Mouse (Mus musculus): Measurements from ENCODE around the gene Mb21d2. TPM values are rescaled to one million over a fixed set of nuclear protein-coding genes. Genes with fewer than 3 reads are reported as not detected.

Mb21d2 gene
- polyA plus RNA-seq, 1 experiment from 2014 or later: 10.9 TPM

GRCm38 (mm10) chr16:28839575-28839974, 89.9 kb downstream of the Mb21d2 start:
- Histone ChIP-seq H3K9me3 (replicated peaks; ENCODE audit: control insufficient read depth, low read length) (no peaks in the 10 kb centered on the region), H3K4me2 (ENCODE audit: low read length) (no peak overlapping the region), H3K4me3 (ENCODE audit: low read depth, low read length) (no peak overlapping the region), H3K36me3 (ENCODE audit: control insufficient read depth, insufficient read depth, low read length) (no peaks in the 10 kb centered on the region), H3K27ac (ENCODE audit: low read depth, low read length) (no peak overlapping the region), H3K9ac (ENCODE audit: low read length) (no peak overlapping the region), H3K27me3 (replicated peaks; ENCODE audit: control insufficient read depth, insufficient read depth, low read length) (peaks cover 5% of the 10 kb centered on the region; the same call in 1 of the 2 replicates), H3K4me1 (ENCODE audit: control insufficient read depth, insufficient read depth, low read length) (no peaks in the 10 kb centered on the region; the same call in 1 of the 2 replicates)
- no peak for ATAC-seq
- 86% methylated on average over 9 of the region's 9 CpGs for WGBS
- no peak for DNase-seq (ENCODE audit: low spot score)

DNA sequence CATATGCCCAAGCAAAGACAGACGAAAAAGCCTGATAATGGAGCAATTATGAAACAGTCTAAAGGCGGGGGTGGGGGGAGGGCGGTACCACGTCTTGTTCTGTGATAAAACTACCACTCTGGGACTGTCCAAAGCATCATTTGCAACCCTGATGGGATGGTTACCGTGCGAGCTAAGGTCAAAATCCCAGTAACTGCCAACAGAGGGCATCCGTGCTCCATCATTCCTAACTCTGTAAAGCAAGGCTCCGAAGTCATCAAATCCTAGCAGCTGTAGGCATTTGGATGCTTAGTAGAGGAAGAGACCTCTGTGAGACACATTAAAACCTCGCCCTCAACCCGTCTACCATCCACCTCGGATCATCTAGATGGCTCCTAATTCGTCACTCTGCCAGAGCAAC, 91.5 kb downstream of the Mb21d2 start:
- Histone ChIP-seq H3K4me3 (ENCODE audit: low read depth, low read length) (no peak overlapping the region), H3K9me3 (replicated peaks; ENCODE audit: control insufficient read depth, low read length) (no peaks in the 10 kb centered on the region), H3K36me3 (ENCODE audit: control insufficient read depth, insufficient read depth, low read length) (no peaks in the 10 kb centered on the region), H3K4me2 (ENCODE audit: low read length) (no peak overlapping the region), H3K27me3 (replicated peaks; ENCODE audit: control insufficient read depth, insufficient read depth, low read length) (no peaks in the 10 kb centered on the region; the same call in 1 of the 2 replicates), H3K27ac (ENCODE audit: low read depth, low read length) (no peak overlapping the region), H3K4me1 (ENCODE audit: control insufficient read depth, insufficient read depth, low read length) (no peaks in the 10 kb centered on the region; the same call in 1 of the 2 replicates), H3K9ac (ENCODE audit: low read length) (no peak overlapping the region)
- WGBS: 17% methylated on average over 12 of the region's 12 CpGs
- ATAC-seq (peak; percentile 54), DNase-seq (ENCODE audit: low spot score) (peak; percentile 84)

GRCm38 (mm10) chr16:28832085-28832635, 97.3 kb downstream of the Mb21d2 start:
- Histone ChIP-seq H3K9ac (ENCODE audit: low read length) (no peak overlapping the region), H3K9me3 (replicated peaks; ENCODE audit: control insufficient read depth, low read length) (no peaks in the 10 kb centered on the region), H3K4me1 (ENCODE audit: control insufficient read depth, insufficient read depth, low read length) (no peaks in the 10 kb centered on the region), H3K4me3 (ENCODE audit: low read depth, low read length) (no peak overlapping the region), H3K27ac (ENCODE audit: low read depth, low read length) (no peak overlapping the region), H3K4me2 (ENCODE audit: low read length) (no peak overlapping the region), H3K36me3 (ENCODE audit: control insufficient read depth, insufficient read depth, low read length) (peaks cover 7% of the 10 kb centered on the region; the same call in 1 of the 2 replicates), H3K27me3 (replicated peaks; ENCODE audit: control insufficient read depth, insufficient read depth, low read length) (no peaks in the 10 kb centered on the region)
- 79% methylated on average over 12 of the region's 12 CpGs for WGBS
- no peak for DNase-seq (ENCODE audit: low spot score)
- no peak for ATAC-seq

DNA sequence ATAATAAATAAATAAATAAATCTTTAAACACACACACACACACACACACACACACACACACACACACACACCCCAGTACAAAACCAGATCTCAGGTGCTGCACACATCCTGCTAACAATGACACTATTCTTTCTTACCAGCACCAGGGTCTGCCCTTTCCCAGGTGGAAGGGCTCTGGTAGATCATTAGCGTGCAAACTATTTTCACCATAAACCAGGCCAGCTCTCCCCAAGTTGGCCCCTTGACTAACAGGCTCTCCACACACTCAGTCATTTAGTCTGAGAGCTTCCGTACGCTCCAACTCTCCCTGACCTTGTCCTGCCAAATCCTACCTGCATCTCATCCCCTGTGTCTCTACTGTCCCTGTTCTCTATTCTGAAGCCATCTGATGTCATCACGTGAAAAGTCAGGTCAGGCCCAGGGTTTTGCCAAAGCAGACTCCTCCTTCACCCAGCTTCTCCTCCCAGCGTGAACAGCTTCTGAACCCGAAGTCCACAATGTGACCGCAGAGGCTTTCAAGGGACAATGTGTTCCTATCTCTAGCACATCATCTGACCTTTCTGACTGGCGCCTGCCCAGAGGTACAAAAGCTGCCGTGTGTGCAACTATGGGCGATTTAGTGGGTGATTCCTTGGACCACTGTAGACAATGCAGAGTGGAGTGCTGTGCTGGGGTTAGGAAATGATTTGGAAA, 100.1 kb downstream of the Mb21d2 start:
- ATAC-seq: no peak
- Histone ChIP-seq H3K4me3 (ENCODE audit: low read depth, low read length) (no peak overlapping the region), H3K27ac (ENCODE audit: low read depth, low read length) (no peak overlapping the region), H3K36me3 (ENCODE audit: control insufficient read depth, insufficient read depth, low read length) (peaks cover 7% of the 10 kb centered on the region; the same call in 1 of the 2 replicates), H3K9me3 (replicated peaks; ENCODE audit: control insufficient read depth, low read length) (no peaks in the 10 kb centered on the region), H3K9ac (ENCODE audit: low read length) (no peak overlapping the region), H3K27me3 (replicated peaks; ENCODE audit: control insufficient read depth, insufficient read depth, low read length) (no peaks in the 10 kb centered on the region), H3K4me2 (ENCODE audit: low read length) (no peak overlapping the region), H3K4me1 (ENCODE audit: control insufficient read depth, insufficient read depth, low read length) (no peaks in the 10 kb centered on the region)
- 94% methylated on average over 10 of the region's 10 CpGs for WGBS
- DNase-seq (ENCODE audit: low spot score): no peak

GRCm38 (mm10) chr16:28824781-28825180, 104.7 kb downstream of the Mb21d2 start:
- WGBS: 94% methylated on average over 8 of the region's 8 CpGs
- ATAC-seq (no peak), DNase-seq (ENCODE audit: low spot score) (no peak)
- H3K27ac ChIP-seq (ENCODE audit: low read depth, low read length): no peak overlapping the region
- peaks cover 7% of the 10 kb centered on the region; the same call in 1 of the 2 replicates for H3K36me3 ChIP-seq (ENCODE audit: control insufficient read depth, insufficient read depth, low read length)
- no peaks in the 10 kb centered on the region for H3K9me3 ChIP-seq (replicated peaks; ENCODE audit: control insufficient read depth, low read length)
- no peaks in the 10 kb centered on the region for H3K4me1 ChIP-seq (ENCODE audit: control insufficient read depth, insufficient read depth, low read length)
- H3K27me3 ChIP-seq (replicated peaks; ENCODE audit: control insufficient read depth, insufficient read depth, low read length): no peaks in the 10 kb centered on the region
- H3K4me2 ChIP-seq (ENCODE audit: low read length): no peak overlapping the region
- H3K9ac ChIP-seq (ENCODE audit: low read length): no peak overlapping the region
- no peak overlapping the region for H3K4me3 ChIP-seq (ENCODE audit: low read depth, low read length)

- no peak overlapping the region for H3K27ac ChIP-seq (ENCODE audit: low read depth, low read length)
- 64% methylated on average over 6 of the region's 6 CpGs for WGBS
- H3K27me3 ChIP-seq (replicated peaks; ENCODE audit: control insufficient read depth, insufficient read depth, low read length): no peaks in the 10 kb centered on the region
- DNase-seq (ENCODE audit: low spot score) (no peak), ATAC-seq (no peak)
- no peak overlapping the region for H3K4me2 ChIP-seq (ENCODE audit: low read length)
- H3K4me1 ChIP-seq (ENCODE audit: control insufficient read depth, insufficient read depth, low read length): no peaks in the 10 kb centered on the region
- H3K36me3 ChIP-seq (ENCODE audit: control insufficient read depth, insufficient read depth, low read length): no peaks in the 10 kb centered on the region
- no peak overlapping the region for H3K4me3 ChIP-seq (ENCODE audit: low read depth, low read length)
- H3K9me3 ChIP-seq (replicated peaks; ENCODE audit: control insufficient read depth, low read length): no peaks in the 10 kb centered on the region
- H3K9ac ChIP-seq (ENCODE audit: low read length): no peak overlapping the region
These were observed 107.7 kb downstream of the Mb21d2 start for GRCm38 (mm10) chr16:28821774-28822173.

- H3K27ac ChIP-seq (ENCODE audit: low read depth, low read length): no peak overlapping the region
- H3K27me3 ChIP-seq (replicated peaks; ENCODE audit: control insufficient read depth, insufficient read depth, low read length): no peaks in the 10 kb centered on the region
- WGBS: 15% methylated on average over 5 of the region's 5 CpGs
- H3K4me3 ChIP-seq (ENCODE audit: low read depth, low read length): no peak overlapping the region
- ATAC-seq (no peak), DNase-seq (ENCODE audit: low spot score) (no peak)
- H3K4me2 ChIP-seq (ENCODE audit: low read length): no peak overlapping the region
- no peaks in the 10 kb centered on the region for H3K9me3 ChIP-seq (replicated peaks; ENCODE audit: control insufficient read depth, low read length)
- H3K9ac ChIP-seq (ENCODE audit: low read length): no peak overlapping the region
- H3K4me1 ChIP-seq (ENCODE audit: control insufficient read depth, insufficient read depth, low read length): no peaks in the 10 kb centered on the region
- H3K36me3 ChIP-seq (ENCODE audit: control insufficient read depth, insufficient read depth, low read length): no peaks in the 10 kb centered on the region
These were observed 110.7 kb downstream of the Mb21d2 start for GRCm38 (mm10) chr16:28818749-28819285.

DNA sequence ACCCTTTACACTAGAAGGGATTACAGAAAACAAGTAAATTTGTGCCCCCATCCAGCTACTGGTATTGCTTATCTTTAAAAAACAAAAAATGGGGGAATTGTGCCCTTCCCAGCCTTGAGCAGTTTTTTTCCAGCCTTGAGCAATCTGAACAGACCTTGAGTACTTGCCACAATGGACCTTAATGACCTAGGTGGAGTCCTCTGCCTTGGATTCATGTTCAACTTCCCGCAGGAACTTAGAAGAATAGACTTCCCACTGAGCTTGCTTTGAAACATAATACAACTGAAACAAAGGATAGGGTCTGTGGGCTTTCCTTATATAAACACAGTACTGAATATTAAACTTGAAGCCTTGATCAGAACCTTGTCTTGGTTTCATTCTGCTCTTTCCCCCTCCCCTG, 116.2 kb downstream of the Mb21d2 start:
- H3K27ac ChIP-seq (ENCODE audit: low read depth, low read length): no peak overlapping the region
- no peak overlapping the region for H3K9ac ChIP-seq (ENCODE audit: low read length)
- H3K36me3 ChIP-seq (ENCODE audit: control insufficient read depth, insufficient read depth, low read length): no peaks in the 10 kb centered on the region
- no peaks in the 10 kb centered on the region for H3K9me3 ChIP-seq (replicated peaks; ENCODE audit: control insufficient read depth, low read length)
- H3K4me3 ChIP-seq (ENCODE audit: low read depth, low read length): no peak overlapping the region
- H3K27me3 ChIP-seq (replicated peaks; ENCODE audit: control insufficient read depth, insufficient read depth, low read length): no peaks in the 10 kb centered on the region
- H3K4me2 ChIP-seq (ENCODE audit: low read length): no peak overlapping the region
- H3K4me1 ChIP-seq (ENCODE audit: control insufficient read depth, insufficient read depth, low read length): no peaks in the 10 kb centered on the region
- no peak for DNase-seq (ENCODE audit: low spot score)
- 82% methylated on average over 1 of the region's 1 CpGs for WGBS
- ATAC-seq: no peak

- H3K36me3 ChIP-seq (ENCODE audit: control insufficient read depth, insufficient read depth, low read length): no peaks in the 10 kb centered on the region
- no peak for ATAC-seq
These were observed 120.4 kb downstream of the Mb21d2 start for GRCm38 (mm10) chr16:28809089-28809488.

More at GRCm38 (mm10) chr16:28809089-28809488, 120.4 kb downstream of the Mb21d2 start:
- Histone ChIP-seq H3K9me3 (replicated peaks; ENCODE audit: control insufficient read depth, low read length) (no peaks in the 10 kb centered on the region), H3K4me1 (ENCODE audit: control insufficient read depth, insufficient read depth, low read length) (no peaks in the 10 kb centered on the region), H3K27ac (ENCODE audit: low read depth, low read length) (no peak overlapping the region), H3K4me3 (ENCODE audit: low read depth, low read length) (no peak overlapping the region), H3K9ac (ENCODE audit: low read length) (no peak overlapping the region), H3K4me2 (ENCODE audit: low read length) (no peak overlapping the region), H3K27me3 (replicated peaks; ENCODE audit: control insufficient read depth, insufficient read depth, low read length) (no peaks in the 10 kb centered on the region)
- WGBS: 24% methylated on average over 1 of the region's 1 CpGs
- DNase-seq (ENCODE audit: low spot score): no peak

Measured in forebrain, embryonic 14.5 days (tissue).